Mouse (Mus musculus): Measurements from ENCODE around the gene Ccnd3.

DNA sequence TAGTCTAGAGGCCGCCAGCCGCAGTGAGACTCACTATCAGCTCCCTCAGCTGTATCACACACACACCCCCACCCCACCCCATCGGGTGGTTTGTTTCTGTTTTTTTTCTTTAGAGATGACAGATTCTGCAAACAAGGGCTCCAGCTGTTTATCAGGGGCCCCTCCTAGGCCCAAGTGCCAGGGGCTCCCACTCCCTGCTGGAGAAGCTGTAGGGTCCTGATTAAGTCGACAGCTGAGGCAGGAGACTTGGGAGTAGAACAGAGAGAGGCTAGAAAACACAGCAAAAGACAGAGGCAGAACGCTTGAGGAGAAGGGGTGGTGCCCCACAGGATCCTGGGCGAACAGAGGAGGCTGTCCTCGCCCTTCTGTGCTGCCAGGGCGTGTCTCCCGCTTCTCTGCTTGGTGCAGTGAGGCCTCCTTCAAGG, 31.0 kb downstream of the Ccnd3 start:
- no peak for TF ChIP-seq CTCF (IDR thresholded peaks at IDR 0.05; ENCODE audit: low read depth, low read length)
- no peak for TF ChIP-seq POLR2A (IDR thresholded peaks at IDR 0.05; ENCODE audit: extremely low read depth, insufficient read depth, low read length)
